Mouse (Mus musculus): ENCODE data around the gene Cxcl17.

- TF ChIP-seq POLR2A (IDR thresholded peaks at IDR 0.05; ENCODE audit: borderline replicate concordance, extremely low read depth, low read depth, low read length) = no peak
- no peak for TF ChIP-seq CTCF (IDR thresholded peaks at IDR 0.05; ENCODE audit: insufficient read depth, low read length)
Measured at GRCm38 (mm10) chr7:25427144-25427543, 14.5 kb upstream of the Cxcl17 start.
